Mouse (Mus musculus) erythroblast, embryonic 14.5 days (primary cell): Measurements from ENCODE around the gene Ywhag. TPM values are rescaled to one million over a fixed set of nuclear protein-coding genes. Genes with fewer than 3 reads are reported as not detected.
A peak's percentile ranks its signal among the peaks of the same experiment; 100 is the strongest.

Source experiments
- H3K27me3 ChIP-seq: 2 replicates; pipeline ENCODE4 v1.6.1; 2012; ENCODE audit warnings: inconsistent platforms; ENCODE audit not compliant: control insufficient read depth
- H3K36me3 ChIP-seq: 2 replicates; pipeline ENCODE4 v1.6.1; 2012; ENCODE audit warnings: mild to moderate bottlenecking, inconsistent platforms; ENCODE audit not compliant: control insufficient read depth
- H3K4me1 ChIP-seq: 2 replicates; pipeline ENCODE4 v1.6.1; 2012; ENCODE audit warnings: inconsistent platforms; ENCODE audit not compliant: control insufficient read depth
- H3K4me3 ChIP-seq: replicated peaks from 2 replicates; pipeline ENCODE3; 2012; ENCODE audit warnings: moderate library complexity, mild to moderate bottlenecking, inconsistent platforms
- H3K9me3 ChIP-seq: 2 replicates; pipeline ENCODE4 v1.6.1; 2012; ENCODE audit warnings: low read length, inconsistent platforms, mixed read lengths; ENCODE audit not compliant: control insufficient read depth
- GATA1 ChIP-seq: IDR thresholded peaks from 2 replicates; pipeline ENCODE4 v1.6.1; 2012; ENCODE audit warnings: low read length, inconsistent platforms, mixed read lengths
- TAL1 ChIP-seq: IDR thresholded peaks from 3 replicates; pipeline ENCODE4 v1.6.1; 2012; ENCODE audit warnings: low read length, inconsistent platforms, mixed read lengths
- polyA plus RNA-seq: library from polyadenylated mRNA; stranded (reverse); fragments of >175 nt; gene quantifications from 2 replicates; pipeline ENCODE4 v1.2.3, GENCODE M21; 2012

Gene Ywhag
- polyA plus RNA-seq, 1 experiment: 5.6 TPM

DNA sequence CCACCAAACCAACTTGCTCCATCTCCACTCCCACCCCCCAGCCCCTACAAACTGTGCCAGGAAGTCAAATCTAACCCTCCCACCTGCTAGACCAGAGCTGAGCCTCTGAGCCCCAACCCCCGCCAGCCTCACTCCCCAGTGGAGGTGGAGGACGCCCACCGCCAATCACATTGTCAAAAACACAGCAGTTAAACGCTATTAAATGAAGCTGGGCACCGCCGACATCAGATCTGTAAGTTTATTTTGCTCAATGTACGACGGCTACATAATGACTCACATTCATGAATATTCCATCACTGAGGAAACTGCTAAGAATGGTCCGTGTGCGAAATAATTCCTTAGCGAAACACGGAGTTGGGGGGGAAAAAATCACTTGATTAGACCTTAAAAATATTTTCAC is 26.2 kb downstream of the Ywhag start:
- Histone ChIP-seq H3K27me3 (peaks cover 6% of the 10 kb centered on the region; the same call in 1 of the 2 replicates), H3K9me3 (no peaks in the 10 kb centered on the region), H3K4me3 (no peak overlapping the region), H3K36me3 (peaks cover 70% of the 10 kb centered on the region), H3K4me1 (peaks cover 16% of the 10 kb centered on the region)
- TF ChIP-seq TAL1: no peak
- TF ChIP-seq GATA1: no peak

DNA sequence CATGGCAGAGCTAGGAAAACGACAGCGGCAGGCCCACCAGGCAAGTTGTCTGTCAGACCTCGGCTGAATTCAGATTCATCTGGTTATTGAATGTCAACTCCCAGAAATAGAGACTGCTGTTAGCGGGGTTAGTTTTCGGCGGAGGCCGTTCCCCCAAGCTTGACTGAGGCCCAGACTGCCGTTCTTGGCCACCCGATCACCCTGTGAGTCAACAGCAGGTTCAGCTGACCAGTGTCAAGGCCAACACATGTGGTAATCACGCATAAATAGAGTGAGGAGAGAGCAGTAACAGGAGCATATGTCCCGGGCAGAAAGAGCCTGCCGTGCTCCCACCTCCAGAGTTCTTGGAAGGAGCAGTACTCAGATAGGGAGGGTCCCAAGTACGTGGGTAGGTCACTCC is 27.2 kb downstream of the Ywhag start:
- TF ChIP-seq GATA1 (no peak), TAL1 (no peak)
- no peaks in the 10 kb centered on the region for H3K9me3 ChIP-seq
- peaks cover 62% of the 10 kb centered on the region for H3K36me3 ChIP-seq
- peaks cover 14% of the 10 kb centered on the region for H3K4me1 ChIP-seq
- peaks cover 6% of the 10 kb centered on the region; the same call in 1 of the 2 replicates for H3K27me3 ChIP-seq
- no peak overlapping the region for H3K4me3 ChIP-seq

DNA sequence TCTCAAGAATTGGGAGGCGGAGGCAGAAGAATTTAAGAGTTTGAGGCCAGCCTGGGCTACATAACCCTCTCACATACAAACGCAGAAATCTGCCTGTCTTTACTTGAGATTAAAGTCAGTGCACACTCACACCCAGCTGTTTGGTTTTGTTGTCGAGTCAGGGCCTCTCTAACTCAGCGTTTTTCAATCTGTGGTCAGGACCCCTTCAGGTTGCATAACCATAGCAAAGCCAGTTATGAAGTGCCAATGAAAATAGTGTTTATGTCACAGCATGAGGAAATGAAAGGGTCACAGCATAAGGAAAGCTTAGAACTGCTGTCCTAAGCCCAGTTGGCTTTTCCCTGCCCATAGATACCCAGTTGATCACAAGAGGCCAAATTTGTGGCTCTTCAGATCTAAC is 27.6 kb downstream of the Ywhag start:
- H3K4me3 ChIP-seq: no peak overlapping the region
- TF ChIP-seq TAL1 (no peak), GATA1 (no peak)
- no peaks in the 10 kb centered on the region for H3K9me3 ChIP-seq
- peaks cover 59% of the 10 kb centered on the region for H3K36me3 ChIP-seq
- H3K4me1 ChIP-seq: peaks cover 14% of the 10 kb centered on the region
- H3K27me3 ChIP-seq: peaks cover 6% of the 10 kb centered on the region; the same call in 1 of the 2 replicates

DNA sequence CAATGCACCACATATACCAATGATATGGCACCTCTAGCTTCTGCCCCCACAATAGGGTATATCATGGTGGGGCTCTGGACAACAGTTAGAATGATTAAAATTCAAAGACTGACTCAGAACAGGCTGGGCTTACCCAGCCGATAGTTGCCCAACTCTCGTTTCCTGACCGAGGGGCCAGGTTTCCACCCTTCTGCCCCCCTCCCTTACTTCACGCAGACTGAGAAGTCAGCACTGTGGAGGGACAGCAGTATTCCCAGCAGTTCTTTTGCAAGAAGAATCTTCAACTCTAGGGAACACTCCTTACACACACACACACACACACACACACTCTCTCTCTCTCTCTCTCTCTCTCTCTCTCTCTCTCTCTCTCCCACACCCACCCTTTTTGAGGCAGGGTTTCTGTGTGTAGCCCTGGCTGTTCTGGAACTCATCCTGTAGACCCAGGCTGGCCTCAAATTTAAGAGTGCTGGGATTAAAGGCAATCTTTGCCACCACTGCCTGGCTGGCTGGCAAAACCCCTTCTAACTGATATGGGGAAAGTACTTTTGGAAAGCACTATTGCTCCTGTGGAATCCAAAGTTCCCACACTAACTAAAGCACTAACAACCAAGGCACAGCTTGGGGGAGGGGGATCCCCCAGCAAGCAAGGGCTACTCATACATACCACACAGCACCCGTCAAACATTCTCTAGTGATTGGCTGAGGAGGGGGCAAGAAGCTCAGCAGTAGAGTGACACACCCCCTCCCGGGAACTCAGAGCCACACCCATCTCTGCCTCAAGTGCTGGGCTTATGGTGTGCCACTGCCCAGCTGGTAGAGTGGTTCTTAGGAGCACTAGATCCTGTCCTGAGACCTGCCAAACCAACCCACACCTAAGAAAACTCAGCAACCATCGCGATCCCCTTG is 28.8 kb downstream of the Ywhag start:
- H3K9me3 ChIP-seq: no peaks in the 10 kb centered on the region; the same call in 1 of the 2 replicates
- peaks cover 46% of the 10 kb centered on the region for H3K36me3 ChIP-seq
- TF ChIP-seq GATA1 (no peak), TAL1 (no peak)
- H3K27me3 ChIP-seq: peaks cover 6% of the 10 kb centered on the region; the same call in 1 of the 2 replicates
- peaks cover 14% of the 10 kb centered on the region for H3K4me1 ChIP-seq
- no peak overlapping the region for H3K4me3 ChIP-seq

DNA sequence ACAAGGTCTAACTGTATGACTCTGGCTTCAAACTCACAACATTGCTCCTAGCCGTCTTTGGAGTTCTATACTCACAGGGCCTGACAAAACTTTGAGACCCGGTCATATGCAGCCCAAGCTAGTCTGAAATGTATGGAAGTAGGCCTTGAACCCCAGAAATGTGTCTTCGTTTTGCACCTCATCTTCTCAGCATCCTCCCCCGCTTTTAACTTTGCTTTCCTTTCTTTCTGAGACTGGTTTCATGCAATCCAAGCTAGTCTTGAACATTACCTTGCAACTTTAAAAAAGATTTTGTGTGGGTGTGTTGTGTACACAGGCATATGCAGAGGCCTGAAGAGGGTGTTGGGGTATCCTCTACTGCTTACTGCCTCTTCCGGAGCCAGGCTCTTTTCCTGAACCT is 30.2 kb downstream of the Ywhag start:
- no peaks in the 10 kb centered on the region; the same call in 1 of the 2 replicates for H3K9me3 ChIP-seq
- peaks cover 6% of the 10 kb centered on the region; the same call in 1 of the 2 replicates for H3K27me3 ChIP-seq
- TF ChIP-seq GATA1 (no peak), TAL1 (no peak)
- H3K36me3 ChIP-seq: peaks cover 33% of the 10 kb centered on the region
- no peak overlapping the region for H3K4me3 ChIP-seq
- peaks cover 14% of the 10 kb centered on the region for H3K4me1 ChIP-seq

DNA sequence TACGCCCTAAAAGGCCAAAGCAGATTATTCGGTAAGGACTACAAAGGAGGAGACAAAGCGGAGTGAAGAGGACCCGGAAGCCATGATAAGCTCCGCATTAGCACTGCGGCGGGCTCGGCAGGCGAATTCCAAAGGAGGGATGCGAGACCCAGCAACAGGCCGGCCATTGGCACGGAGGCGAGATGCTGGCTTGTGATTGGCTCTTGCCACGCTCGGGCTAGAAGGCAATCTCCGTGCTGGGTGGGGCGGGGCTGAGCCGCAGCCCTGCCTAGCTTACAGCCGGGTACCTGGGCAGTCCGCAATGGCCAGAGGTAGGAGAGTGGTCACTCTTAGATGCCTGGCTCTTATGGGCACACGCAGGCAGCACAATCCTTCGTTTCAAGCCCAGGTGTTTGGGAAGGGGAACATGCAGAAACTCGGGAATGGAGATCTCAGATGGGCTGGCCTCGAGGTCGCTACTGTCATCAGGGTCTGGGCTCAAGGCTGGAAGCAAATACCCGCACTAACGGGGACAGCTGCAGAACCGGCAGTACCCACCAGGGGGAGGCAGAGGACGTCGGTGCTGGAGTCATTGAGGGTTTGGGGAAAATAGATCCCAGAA is 30.8 kb downstream of the Ywhag start:
- Histone ChIP-seq H3K4me3 (peak overlapping the region; percentile 37), H3K9me3 (no peaks in the 10 kb centered on the region; the same call in 1 of the 2 replicates), H3K27me3 (peaks cover 6% of the 10 kb centered on the region; the same call in 1 of the 2 replicates), H3K36me3 (peaks cover 27% of the 10 kb centered on the region), H3K4me1 (peaks cover 14% of the 10 kb centered on the region)
- TF ChIP-seq TAL1 (no peak), GATA1 (no peak)

DNA sequence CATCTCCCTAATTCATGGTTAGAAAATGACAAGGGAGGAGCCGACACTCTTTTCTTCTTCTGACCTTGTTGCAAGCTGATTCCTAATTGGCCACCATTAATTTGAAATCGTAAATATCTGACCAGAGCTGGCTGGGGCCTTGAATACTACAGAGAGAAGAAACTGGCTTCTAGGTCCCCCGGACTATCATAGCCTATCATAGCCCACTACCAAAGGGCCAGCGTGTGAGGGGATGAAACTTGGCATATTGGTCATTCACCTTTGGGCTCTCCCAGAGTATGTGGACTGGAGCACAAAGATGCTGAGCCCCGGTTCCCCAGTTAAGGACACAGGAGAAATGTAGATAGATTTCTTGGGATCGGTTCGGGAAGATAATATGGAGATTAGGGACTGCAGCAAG is 31.4 kb downstream of the Ywhag start:
- no peak overlapping the region for H3K4me3 ChIP-seq
- H3K4me1 ChIP-seq: peaks cover 14% of the 10 kb centered on the region
- no peak for TF ChIP-seq GATA1
- no peak for TF ChIP-seq TAL1
- H3K36me3 ChIP-seq: peaks cover 22% of the 10 kb centered on the region
- H3K27me3 ChIP-seq: peaks cover 6% of the 10 kb centered on the region; the same call in 1 of the 2 replicates
- no peaks in the 10 kb centered on the region; the same call in 1 of the 2 replicates for H3K9me3 ChIP-seq

DNA sequence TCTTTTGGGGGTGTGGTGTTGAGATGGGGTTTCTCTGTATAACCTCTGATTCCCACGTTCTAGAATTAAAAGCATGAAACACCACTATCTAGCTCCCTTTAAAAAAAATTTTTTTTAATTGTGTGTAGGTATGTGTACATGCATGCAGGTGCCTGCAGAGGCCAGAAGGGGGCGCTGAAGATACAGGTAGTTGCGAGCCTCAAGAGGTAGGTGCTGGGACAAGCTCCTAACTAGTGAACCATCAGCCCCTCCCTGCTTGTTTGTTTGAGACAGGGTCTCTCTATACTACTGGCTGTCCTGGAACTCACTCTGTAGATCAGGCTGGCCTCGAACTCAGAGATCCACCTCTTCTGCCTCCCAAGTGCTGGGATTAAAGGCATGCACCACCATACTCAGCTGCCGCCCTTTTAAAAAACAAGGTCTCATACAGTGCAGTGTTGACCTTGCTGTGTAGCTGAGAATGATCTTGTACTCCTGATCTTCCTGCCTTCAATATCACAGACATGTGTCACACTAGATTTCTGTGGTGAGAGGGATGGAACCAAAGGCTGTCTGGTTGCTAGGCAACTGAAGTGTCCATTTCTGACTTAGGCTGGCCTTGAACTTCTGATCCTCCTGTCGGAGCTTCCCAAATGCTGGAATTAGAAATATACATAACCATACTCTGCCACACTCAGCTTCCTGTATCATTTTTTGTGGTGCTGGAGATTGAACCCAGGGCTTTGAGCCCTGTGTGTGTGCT is 32.9 kb downstream of the Ywhag start:
- TF ChIP-seq TAL1: no peak
- no peak for TF ChIP-seq GATA1

More for the DNA sequence above, 32.9 kb downstream of the Ywhag start:
- Histone ChIP-seq H3K9me3 (no peaks in the 10 kb centered on the region; the same call in 1 of the 2 replicates), H3K36me3 (peaks cover 7% of the 10 kb centered on the region), H3K27me3 (peaks cover 6% of the 10 kb centered on the region; the same call in 1 of the 2 replicates), H3K4me1 (peaks cover 11% of the 10 kb centered on the region), H3K4me3 (no peak overlapping the region)
